Mouse (Mus musculus) urinary bladder, postnatal 4 days (tissue): ENCODE data around the gene Ticrr.
A peak's percentile ranks its signal among the peaks of the same experiment; 100 is the strongest.

Experiments
- DNase-seq, 2 experiments: peaks; one replicate each; pipeline ENCODE4 v3.0.0; 2021 to 2022; ENCODE audit warnings: low spot score in 2 of 2

Gene Ticrr

GRCm38 (mm10) chr7:79680231-79680630, 20.2 kb downstream of the Ticrr start:
- DNase-seq, result no peak

GRCm38 (mm10) chr7:79696495-79696894, 36.5 kb downstream of the Ticrr start:
- no peak for DNase-seq

GRCm38 (mm10) chr7:79702755-79703154, 42.8 kb downstream of the Ticrr start:
- no peak for DNase-seq

- no peak for DNase-seq
Observed at GRCm38 (mm10) chr7:79705210-79705609, 45.2 kb downstream of the Ticrr start.

DNA sequence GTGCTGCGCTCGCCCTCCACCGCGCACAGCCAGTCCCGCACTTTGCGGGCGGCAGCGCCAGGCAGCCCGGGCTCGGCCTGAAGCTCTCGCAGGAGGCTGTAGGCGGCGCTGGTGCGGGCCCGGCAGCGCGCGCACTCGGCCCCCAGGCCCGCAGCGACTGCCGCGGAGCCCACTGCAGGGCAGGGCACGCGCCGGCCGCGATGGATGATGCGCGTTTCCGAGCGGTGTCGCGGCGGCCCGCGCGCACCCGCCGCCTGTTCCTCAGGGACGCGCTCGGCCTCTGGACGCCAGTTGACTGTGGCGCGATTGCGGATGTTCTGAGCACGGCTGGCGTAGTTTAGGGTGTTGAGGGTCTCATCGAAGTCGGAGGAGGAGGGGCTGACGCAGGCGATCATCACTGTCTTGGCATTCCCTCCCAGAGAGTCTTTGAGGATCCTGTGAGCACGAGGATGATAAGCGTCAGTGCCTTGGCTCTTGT, 50.2 kb downstream of the Ticrr start:
- DNase-seq, result peak in 1 of 2 experiments; percentile 57

DNA sequence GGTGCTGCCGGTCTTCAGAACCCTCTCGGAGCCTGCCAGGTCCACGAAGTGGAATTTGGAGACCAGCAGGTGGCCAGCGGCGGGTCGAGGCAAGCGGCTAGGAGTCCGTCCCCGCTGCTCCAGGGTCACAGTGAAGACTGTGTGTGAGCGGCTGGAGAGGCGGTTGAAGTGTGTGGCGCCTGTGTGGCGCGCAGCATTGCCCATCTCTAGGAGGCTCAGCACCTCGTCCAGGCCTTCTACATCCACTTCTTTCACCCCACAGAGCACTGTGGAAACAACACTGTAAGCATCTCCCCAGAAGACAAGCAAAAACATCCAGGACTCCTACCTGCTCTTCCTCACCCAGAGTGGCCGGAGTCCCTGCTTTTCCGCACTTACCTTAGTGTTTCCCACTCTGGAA, 50.8 kb downstream of the Ticrr start:
- DNase-seq, result no peak

DNA sequence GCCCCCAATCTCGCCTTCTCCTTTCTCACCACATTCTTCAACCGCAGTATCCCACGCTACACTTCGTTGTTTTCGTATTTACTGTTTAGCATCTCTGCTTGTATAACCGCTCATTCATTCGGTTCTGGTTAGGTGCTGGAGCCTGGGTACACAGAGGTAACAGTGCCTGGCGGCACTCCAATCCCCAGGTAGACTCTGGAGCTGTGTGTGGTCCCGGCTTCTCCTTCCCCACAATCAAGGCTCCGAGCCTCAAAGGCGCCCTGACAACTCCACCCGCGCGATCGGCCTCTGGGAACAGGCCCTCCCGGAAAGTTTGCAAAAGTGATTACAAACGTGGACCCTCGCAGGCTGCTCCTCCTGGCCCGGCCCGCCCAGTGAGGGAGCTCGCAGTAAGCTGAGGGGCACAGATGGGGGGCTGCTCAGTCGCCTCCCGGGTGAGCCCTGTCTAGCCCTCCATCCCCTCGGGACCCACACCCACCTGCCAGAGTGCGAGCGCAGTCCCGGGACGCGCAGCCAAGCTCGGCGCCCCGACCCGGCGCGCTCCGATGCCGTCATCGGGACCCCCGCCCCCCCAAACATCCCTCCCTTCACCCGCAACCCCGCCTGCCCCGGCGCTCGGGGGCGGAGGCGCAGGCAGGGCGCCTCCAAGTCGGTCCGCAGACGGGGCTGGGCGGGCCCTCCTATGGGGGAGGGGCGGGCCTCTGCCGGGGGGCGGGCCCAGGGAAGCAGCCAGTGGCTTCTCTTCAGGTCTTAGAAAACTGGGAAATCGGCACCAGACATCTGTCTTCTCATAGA, 55.4 kb downstream of the Ticrr start, which contains the start of gene Kif7:
Gene Kif7, minus strand, starts transcription at position 534 of the 795 bp plus-strand sequence.
- peak; percentile 88 for DNase-seq

DNA sequence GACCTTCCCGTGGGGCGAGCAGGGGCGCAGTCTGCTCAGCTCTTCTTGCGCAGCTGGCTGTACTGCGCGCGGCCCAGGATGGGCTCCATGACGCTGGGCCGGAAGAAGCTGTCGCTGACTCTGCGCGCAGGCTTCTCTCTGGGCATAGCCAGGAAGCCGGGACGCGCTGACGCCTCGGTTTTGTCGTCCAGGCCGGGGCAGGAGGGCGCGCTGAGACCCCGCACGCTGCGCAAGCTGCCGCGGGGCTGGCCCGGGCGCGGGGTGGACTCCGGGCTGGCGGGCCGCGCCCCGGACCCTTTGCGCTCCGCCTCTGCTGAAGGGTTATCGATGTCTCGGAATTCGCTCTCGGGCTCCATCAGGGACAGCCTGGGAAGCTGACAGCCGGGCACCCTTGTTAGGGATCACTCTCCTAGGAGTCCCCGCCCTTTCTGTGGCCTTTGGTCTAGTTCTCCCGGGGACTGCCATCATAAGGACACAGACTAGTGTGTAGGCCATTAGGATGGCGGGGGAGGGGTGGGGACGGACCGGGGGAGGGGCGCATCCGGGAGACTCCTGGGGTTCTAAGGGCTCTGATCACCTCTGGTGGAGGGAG, 61.5 kb downstream of the Ticrr start:
- peak in 1 of 2 experiments; percentile 49 for DNase-seq

DNA sequence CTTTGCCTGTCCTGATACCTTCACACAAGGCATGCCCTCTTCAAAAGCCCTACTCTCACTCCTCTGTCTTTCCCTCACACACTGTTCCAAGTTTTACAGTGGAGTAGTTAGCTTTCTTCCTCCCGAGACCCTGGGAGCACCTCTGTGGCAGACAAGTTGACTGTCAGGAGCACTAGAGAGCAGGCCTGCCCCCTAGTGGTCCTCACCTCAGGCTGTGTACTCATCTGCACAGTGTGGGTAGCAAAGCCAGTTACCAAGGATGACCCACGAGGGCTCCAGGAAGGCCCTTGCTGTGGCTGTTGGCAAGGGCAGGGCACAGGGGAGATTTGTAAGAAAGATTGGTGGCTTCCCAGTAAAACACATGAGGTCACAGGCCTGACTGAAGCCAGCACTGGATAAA, 67.1 kb downstream of the Ticrr start:
- no peak for DNase-seq

GRCm38 (mm10) chr7:79728219-79728618, 68.2 kb downstream of the Ticrr start:
- peak in 1 of 2 experiments; percentile 36 for DNase-seq

GRCm38 (mm10) chr7:79729169-79729568, 69.2 kb downstream of the Ticrr start:
- DNase-seq, result peak; percentile 46 to 79

DNA sequence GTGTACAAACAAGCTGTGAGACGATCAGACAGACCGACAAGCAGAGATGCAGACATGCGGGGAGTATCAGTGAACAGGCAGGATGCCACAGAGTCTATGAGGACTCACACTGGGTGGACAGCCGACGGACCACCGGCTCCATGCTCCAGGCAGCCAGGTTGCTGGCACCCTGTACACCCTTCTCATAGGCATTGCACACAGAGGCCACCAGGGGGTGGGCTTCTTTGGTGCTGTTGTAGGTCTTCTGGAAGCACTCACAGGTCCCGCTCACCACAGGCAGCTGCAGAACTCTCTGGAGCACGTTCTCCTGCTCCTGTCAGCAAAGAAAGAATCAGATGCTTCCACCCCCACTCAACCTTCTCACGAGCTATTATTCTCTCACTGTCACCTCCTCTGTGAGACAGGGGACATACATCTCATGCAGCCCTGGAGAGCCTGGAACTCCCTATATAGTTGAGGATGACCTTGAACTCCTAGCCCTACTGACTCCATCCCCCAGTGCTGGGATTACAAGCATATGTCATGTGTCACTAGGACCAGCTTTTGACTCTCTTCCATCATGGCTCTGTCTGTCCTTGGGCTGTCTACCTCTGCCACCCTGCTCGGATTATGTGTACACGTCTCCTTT, 69.9 kb downstream of the Ticrr start:
- DNase-seq, result no peak

DNA sequence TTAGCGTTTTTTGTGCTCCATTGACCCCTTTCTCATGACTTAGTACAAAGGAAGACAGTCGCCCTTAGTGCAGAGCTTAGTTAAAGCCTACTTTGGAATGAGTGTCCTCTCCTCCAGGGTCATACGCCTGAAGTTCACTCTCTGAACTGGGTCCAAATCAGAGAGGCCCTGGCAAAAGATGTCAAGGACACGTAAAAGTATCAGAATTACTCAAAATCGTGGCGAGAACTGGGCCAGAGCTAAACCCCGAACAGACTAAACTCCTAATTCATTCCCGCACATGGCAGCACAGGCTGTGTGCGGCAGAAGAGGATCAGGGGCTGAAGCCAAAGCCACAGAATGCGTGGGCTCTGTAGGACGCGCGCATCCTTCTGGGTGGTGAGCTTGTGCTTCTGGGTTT, 71.4 kb downstream of the Ticrr start:
- no peak for DNase-seq

GRCm38 (mm10) chr7:79732622-79733021, 72.6 kb downstream of the Ticrr start, which contains the start of gene Plin1:
TSS of gene Plin1 (minus strand) at chr7:79732903.
- no peak for DNase-seq

- DNase-seq, result peak in 1 of 2 experiments; percentile 45
Observed at GRCm38 (mm10) chr7:79734563-79734962, 74.6 kb downstream of the Ticrr start.

DNA sequence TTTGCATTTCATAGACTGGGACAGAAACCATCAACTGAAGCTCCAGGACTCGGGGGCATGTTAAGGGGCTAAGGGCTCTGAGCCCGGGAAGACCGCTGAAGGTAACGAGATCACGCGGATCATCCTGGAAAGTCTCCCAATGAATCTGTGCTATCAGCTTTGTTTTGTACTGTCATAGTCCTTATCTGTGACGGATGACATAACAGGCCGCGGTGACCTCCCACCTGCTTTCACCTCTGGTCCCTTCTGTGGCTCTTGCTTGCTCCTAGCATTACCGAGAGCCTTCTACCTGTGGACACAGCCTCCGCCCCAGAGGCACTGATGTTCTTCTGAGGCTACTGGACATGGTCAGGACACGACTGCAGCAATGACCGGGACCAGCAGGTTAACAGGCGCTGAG, 76.5 kb downstream of the Ticrr start:
- DNase-seq, result no peak

DNA sequence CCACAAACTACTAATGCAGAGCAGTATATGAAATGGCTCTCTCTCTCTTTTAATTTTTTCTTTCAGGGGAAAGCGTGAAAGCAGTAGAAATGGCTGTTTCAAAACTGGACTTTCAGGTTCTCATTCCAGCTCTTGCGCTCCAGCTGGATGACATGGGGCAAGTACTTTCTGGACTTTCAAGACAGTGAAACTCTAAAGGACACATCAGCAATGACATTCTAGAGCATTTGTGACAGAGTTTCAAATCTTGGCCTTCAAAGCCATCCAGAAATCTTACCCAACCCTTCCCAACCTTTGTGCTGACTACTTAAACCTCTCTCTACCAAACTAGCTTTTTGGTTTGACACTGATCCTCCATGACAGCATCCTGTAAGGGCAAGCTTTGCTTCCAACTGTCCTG, 78.9 kb downstream of the Ticrr start:
- DNase-seq, result no peak

DNA sequence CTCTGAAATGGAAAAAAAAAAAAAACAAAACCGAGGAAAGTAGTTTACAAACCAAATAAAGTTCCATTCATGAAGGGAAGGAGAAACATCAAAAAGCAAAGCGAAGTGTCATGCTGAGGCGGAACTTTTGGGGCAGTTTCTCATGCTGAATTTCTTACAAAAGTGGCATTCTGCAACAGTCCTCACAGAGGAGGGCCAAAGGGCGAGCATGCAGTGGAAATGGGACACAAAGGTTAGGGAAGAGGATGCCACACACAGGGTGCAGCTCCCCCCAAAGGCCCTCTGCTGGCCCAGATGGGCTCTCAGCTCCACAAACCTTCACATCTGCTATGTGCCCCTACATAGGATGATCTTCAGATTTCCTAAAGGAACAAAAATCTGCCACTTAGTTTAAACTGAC, 80.3 kb downstream of the Ticrr start:
- no peak for DNase-seq

- DNase-seq, result no peak
Observed at GRCm38 (mm10) chr7:79742277-79742658, 82.3 kb downstream of the Ticrr start.

GRCm38 (mm10) chr7:79742659-79743536, 82.9 kb downstream of the Ticrr start, which contains the start of the genes Pex11a and Wdr93:
TSS of gene Pex11a (minus strand) at chr7:79743131.
TSS of gene Wdr93 (plus strand) at chr7:79743163.
- peak; percentile 70 to 74 for DNase-seq

DNA sequence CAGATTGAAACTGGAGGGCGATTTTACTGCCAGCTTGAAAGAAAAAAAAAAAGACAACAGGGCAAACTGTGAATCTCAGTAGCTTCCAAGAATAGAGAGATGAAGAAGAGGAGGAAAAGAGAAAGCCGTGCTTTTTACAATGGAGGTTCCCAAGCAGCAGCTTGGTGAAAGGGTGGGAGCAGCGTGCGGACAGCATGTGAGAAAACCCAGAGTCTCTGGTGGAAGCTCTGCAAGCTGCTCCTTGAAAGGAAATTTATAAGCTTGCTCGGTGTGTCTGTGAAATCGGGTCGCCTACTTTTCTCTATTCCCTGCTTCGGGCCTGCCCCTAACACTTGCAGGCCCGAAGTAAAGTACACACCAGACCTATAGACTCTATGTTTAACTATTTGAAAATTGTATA, 84.1 kb downstream of the Ticrr start:
- no peak for DNase-seq
